Mouse (Mus musculus) heart, embryonic 11.5 days (tissue): ENCODE results near the gene Rnf208. TPM values are rescaled to one million over a fixed set of nuclear protein-coding genes. Genes with fewer than 3 reads are reported as not detected.

Experiments used
- ATAC-seq: fragments of 200-750 bp; cut with Nextera tagmentation; replicated peaks from 2 replicates; pipeline ENCODE4 v1.8.0; 2017; ENCODE audit warnings: moderate library complexity; ENCODE audit not compliant: insufficient number of reproducible peaks, low FRiP score, low TSS enrichment
- H3K27ac ChIP-seq: fragments of 300-500 bp; sonication (generic); 2 replicates; pipeline ENCODE4 v1.5.1; 2014; ENCODE audit warnings: mild to moderate bottlenecking, low read depth, low read length
- H3K27me3 ChIP-seq: fragments of 300-500 bp; sonication (generic); 2 replicates; pipeline ENCODE4 v1.6.1; 2014; ENCODE audit warnings: mild to moderate bottlenecking, low read length, mixed read lengths; ENCODE audit not compliant: control insufficient read depth, insufficient read depth
- H3K36me3 ChIP-seq: fragments of 300-500 bp; sonication (generic); 2 replicates; pipeline ENCODE4 v1.6.1; 2014; ENCODE audit warnings: mild to moderate bottlenecking, low read length, moderate library complexity, mixed read lengths; ENCODE audit not compliant: control insufficient read depth, insufficient read depth
- H3K4me1 ChIP-seq: fragments of 300-500 bp; sonication (generic); 2 replicates; pipeline ENCODE4 v1.6.1; 2014; ENCODE audit warnings: low read length; ENCODE audit not compliant: control insufficient read depth, insufficient read depth
- H3K4me2 ChIP-seq: fragments of 300-500 bp; sonication (generic); 2 replicates; pipeline ENCODE4 v1.6.1; 2014; ENCODE audit warnings: mild to moderate bottlenecking, moderate library complexity
- H3K4me3 ChIP-seq: fragments of 300-500 bp; sonication (generic); 2 replicates; pipeline ENCODE4 v1.5.1; 2014; ENCODE audit warnings: low read depth, low read length
- H3K9ac ChIP-seq: fragments of 300-500 bp; sonication (generic); 2 replicates; pipeline ENCODE4 v1.6.1; 2014; ENCODE audit warnings: mild to moderate bottlenecking, low read depth, low read length, moderate library complexity
- H3K9me3 ChIP-seq: fragments of 300-500 bp; sonication (generic); replicated peaks from 2 replicates; pipeline ENCODE4 v1.6.1; 2016; ENCODE audit warnings: low read length; ENCODE audit not compliant: control insufficient read depth
- WGBS: fragments of 180-500 bp; shearing (Covaris S2); extraction: QIAGEN DNeasy Blood & Tissue Kit; methylation state at CpG from one replicate; pipeline ENCODE4 v1.1.7; 2014; ENCODE audit not compliant: insufficient replicate concordance; 5-methylcytosine and 5-hydroxymethylcytosine counted together
- polyA plus RNA-seq: library from polyadenylated mRNA; unstranded; fragments of >200 nt; fragmentation: Nextera tagmentation; extraction: Ambion mirVana; gene quantifications from 2 replicates; pipeline ENCODE4 v1.2.1, GENCODE M21; 2014

Gene Rnf208
- polyA plus RNA-seq, 1 experiment from 2014 or later = 7.1 TPM

- H3K4me1 ChIP-seq = peaks cover 36% of the 10 kb centered on the region
- H3K9me3 ChIP-seq = no peaks in the 10 kb centered on the region
- no peak for ATAC-seq
- H3K27ac ChIP-seq = no peak overlapping the region
- H3K9ac ChIP-seq = no peak overlapping the region
- H3K4me2 ChIP-seq = no peak overlapping the region
- peaks cover 16% of the 10 kb centered on the region for H3K27me3 ChIP-seq
- H3K4me3 ChIP-seq = no peak overlapping the region
- peaks cover 8% of the 10 kb centered on the region; the same call in 1 of the 2 replicates for H3K36me3 ChIP-seq
These were observed 25.2 kb downstream of the Rnf208 start for GRCm38 (mm10) chr2:25267241-25267640.

GRCm38 (mm10) chr2:25267746-25268309 lies 25.8 kb downstream of the Rnf208 start:
- ATAC-seq = no peak
- whole genome bisulfite sequencing = 65% methylated on average over 4 of the region's 4 CpGs

GRCm38 (mm10) chr2:25271827-25272511 lies 29.9 kb downstream of the Rnf208 start, which contains the start of the genes Ssna1 and Anapc2:
Ssna1 (minus strand) TSS chr2:25272438.
Anapc2 (plus strand) TSS chr2:25272478.
- 0% methylated on average over 55 of the region's 55 CpGs for WGBS
- H3K9ac ChIP-seq = peak within 1 kb of the TSS; percentile 94
- peaks cover 18% of the 10 kb centered on the region for H3K4me1 ChIP-seq
- peak within 1 kb of the TSS; percentile 70 for H3K27ac ChIP-seq
- no peaks in the 10 kb centered on the region for H3K9me3 ChIP-seq
- ATAC-seq = peak; percentile 96
- peak within 1 kb of the TSS; percentile 82 for H3K4me3 ChIP-seq
- H3K4me2 ChIP-seq = peak within 1 kb of the TSS; percentile 93
- peaks cover 22% of the 10 kb centered on the region for H3K36me3 ChIP-seq
- H3K27me3 ChIP-seq = no peaks in the 10 kb centered on the region

More at GRCm38 (mm10) chr2:25267746-25268309, 25.8 kb downstream of the Rnf208 start:
- Histone ChIP-seq H3K4me2 (no peak overlapping the region), H3K4me3 (no peak overlapping the region), H3K36me3 (peaks cover 8% of the 10 kb centered on the region; the same call in 1 of the 2 replicates), H3K27ac (no peak overlapping the region), H3K9me3 (no peaks in the 10 kb centered on the region), H3K27me3 (peaks cover 16% of the 10 kb centered on the region), H3K9ac (no peak overlapping the region), H3K4me1 (peaks cover 36% of the 10 kb centered on the region)

- WGBS = 1% methylated on average over 29 of the region's 29 CpGs
- no peak overlapping the region for H3K27ac ChIP-seq
- H3K36me3 ChIP-seq = peaks cover 27% of the 10 kb centered on the region
These were observed 30.5 kb downstream of the Rnf208 start for GRCm38 (mm10) chr2:25272515-25272914.

GRCm38 (mm10) chr2:25273010-25273409 lies 31.0 kb downstream of the Rnf208 start:
- H3K9me3 ChIP-seq = no peaks in the 10 kb centered on the region
- peak overlapping the region; percentile 94 for H3K9ac ChIP-seq
- H3K27me3 ChIP-seq = no peaks in the 10 kb centered on the region
- peaks cover 16% of the 10 kb centered on the region for H3K4me1 ChIP-seq
- H3K27ac ChIP-seq = no peak overlapping the region
- H3K4me2 ChIP-seq = peak overlapping the region; percentile 93
- no peak for ATAC-seq
- H3K4me3 ChIP-seq = peak overlapping the region; percentile 82
- WGBS = 27% methylated on average over 16 of the region's 16 CpGs
- peaks cover 30% of the 10 kb centered on the region for H3K36me3 ChIP-seq

More at GRCm38 (mm10) chr2:25272515-25272914, 30.5 kb downstream of the Rnf208 start:
- Histone ChIP-seq H3K4me1 (peaks cover 16% of the 10 kb centered on the region), H3K27me3 (no peaks in the 10 kb centered on the region), H3K4me3 (peak overlapping the region; percentile 82), H3K9ac (peak overlapping the region; percentile 94), H3K9me3 (no peaks in the 10 kb centered on the region), H3K4me2 (peak overlapping the region; percentile 93)
- peak; percentile 21; the same call in 1 of the 2 replicates for ATAC-seq

- Histone ChIP-seq H3K4me1 (no peaks in the 10 kb centered on the region), H3K9ac (no peak overlapping the region), H3K27me3 (no peaks in the 10 kb centered on the region), H3K27ac (no peak overlapping the region), H3K4me3 (no peak overlapping the region), H3K36me3 (peaks cover 45% of the 10 kb centered on the region), H3K9me3 (no peaks in the 10 kb centered on the region), H3K4me2 (no peak overlapping the region)
- 60% methylated on average over 13 of the region's 13 CpGs for WGBS
- ATAC-seq = no peak
These were observed 37.1 kb downstream of the Rnf208 start for GRCm38 (mm10) chr2:25278928-25279882.

- peaks cover 29% of the 10 kb centered on the region for H3K27me3 ChIP-seq
- H3K36me3 ChIP-seq = peaks cover 19% of the 10 kb centered on the region
- H3K27ac ChIP-seq = no peak overlapping the region
- no peak overlapping the region for H3K9ac ChIP-seq
- H3K4me1 ChIP-seq = peaks cover 6% of the 10 kb centered on the region; the same call in 1 of the 2 replicates
- ATAC-seq = no peak
- H3K9me3 ChIP-seq = no peaks in the 10 kb centered on the region
- no peak overlapping the region for H3K4me3 ChIP-seq
- 89% methylated on average over 2 of the region's 2 CpGs for WGBS
- no peak overlapping the region for H3K4me2 ChIP-seq
These were observed 43.5 kb downstream of the Rnf208 start for GRCm38 (mm10) chr2:25285551-25285950.

GRCm38 (mm10) chr2:25286314-25286713 lies 44.3 kb downstream of the Rnf208 start:
- H3K4me3 ChIP-seq = no peak overlapping the region
- 69% methylated on average over 1 of the region's 1 CpGs for WGBS
- peaks cover 37% of the 10 kb centered on the region for H3K27me3 ChIP-seq
- H3K4me1 ChIP-seq = peaks cover 6% of the 10 kb centered on the region; the same call in 1 of the 2 replicates
- H3K9ac ChIP-seq = no peak overlapping the region
- no peaks in the 10 kb centered on the region for H3K9me3 ChIP-seq
- no peak overlapping the region for H3K4me2 ChIP-seq
- H3K27ac ChIP-seq = no peak overlapping the region
- ATAC-seq = no peak
- peaks cover 15% of the 10 kb centered on the region; the same call in 1 of the 2 replicates for H3K36me3 ChIP-seq
